Mouse (Mus musculus): ENCODE results near the gene Dtnb.

The Dtnb gene

DNA sequence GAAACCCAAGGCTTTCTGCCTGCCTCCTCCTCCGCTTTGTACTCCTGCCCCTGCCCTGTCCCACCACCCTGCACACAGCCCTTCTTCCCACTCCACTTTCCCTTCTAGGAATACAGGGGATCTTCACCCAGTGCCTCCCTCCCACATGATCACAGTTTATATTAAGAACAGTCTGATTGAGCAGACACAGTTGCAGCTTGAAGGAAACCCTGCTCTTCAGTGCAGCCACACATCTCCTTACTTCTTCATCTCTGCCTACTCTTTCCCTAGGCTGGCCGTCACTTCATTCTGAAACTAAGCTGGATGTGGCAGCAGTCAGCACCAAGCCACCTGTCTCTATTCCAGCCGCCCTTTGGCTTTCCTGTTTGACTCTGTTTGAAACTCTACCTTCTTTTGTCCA, 201.5 kb downstream of the Dtnb start:
- no peak for DNase-seq (ENCODE audit: low spot score in 2 of 2)

DNA sequence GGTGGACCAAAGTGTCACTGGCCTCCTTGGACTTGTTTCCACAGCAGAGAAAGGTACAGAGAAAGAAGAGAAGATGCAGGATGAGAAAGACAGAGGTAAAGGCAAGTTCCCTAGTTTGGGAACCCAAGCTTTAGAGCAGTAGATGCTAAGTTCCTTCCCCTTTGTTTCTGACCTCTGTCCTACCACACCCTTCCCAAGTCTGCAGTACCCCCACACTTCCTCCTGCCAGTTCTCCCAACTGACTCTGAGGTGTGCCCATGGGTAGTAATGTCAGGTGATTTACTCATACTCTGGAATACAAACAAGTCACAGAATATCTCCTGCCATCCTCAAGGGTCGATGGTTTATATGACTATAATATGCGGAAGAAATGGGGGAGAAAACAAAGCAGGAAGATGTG, 203.8 kb downstream of the Dtnb start:
- no peak for DNase-seq (ENCODE audit: low spot score in 2 of 2)

GRCm38 (mm10) chr12:3777682-3778081, 205.5 kb downstream of the Dtnb start:
- no peak for DNase-seq (ENCODE audit: low spot score in 2 of 2)

- no peak for DNase-seq (ENCODE audit: low spot score in 2 of 2)
Observed at GRCm38 (mm10) chr12:3778286-3778685, 206.1 kb downstream of the Dtnb start.

DNA sequence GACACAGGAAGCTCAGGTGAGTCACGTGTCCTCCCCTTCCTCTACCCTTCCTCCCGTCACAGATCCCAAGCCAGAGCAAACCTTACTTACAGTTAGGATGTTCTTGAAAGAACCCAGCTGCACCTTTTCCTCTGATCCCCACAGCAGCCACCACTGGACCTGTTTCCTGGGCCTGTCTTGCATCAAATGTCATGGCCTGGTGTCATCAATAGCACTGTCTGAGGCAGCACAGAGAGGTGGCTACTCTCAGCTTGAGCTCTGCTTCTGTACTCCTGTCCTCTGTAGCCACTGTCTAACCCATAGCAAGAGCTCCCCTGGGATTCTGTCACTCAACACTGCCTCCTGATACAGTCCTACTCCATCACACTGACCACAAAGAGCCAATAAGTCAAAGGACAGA, 207.5 kb downstream of the Dtnb start:
- DNase-seq (ENCODE audit: low spot score in 2 of 2), result no peak

- DNase-seq (ENCODE audit: low spot score in 2 of 2), result peak; percentile 63 to 78
Observed at GRCm38 (mm10) chr12:3780405-3780891, 208.3 kb downstream of the Dtnb start.

DNA sequence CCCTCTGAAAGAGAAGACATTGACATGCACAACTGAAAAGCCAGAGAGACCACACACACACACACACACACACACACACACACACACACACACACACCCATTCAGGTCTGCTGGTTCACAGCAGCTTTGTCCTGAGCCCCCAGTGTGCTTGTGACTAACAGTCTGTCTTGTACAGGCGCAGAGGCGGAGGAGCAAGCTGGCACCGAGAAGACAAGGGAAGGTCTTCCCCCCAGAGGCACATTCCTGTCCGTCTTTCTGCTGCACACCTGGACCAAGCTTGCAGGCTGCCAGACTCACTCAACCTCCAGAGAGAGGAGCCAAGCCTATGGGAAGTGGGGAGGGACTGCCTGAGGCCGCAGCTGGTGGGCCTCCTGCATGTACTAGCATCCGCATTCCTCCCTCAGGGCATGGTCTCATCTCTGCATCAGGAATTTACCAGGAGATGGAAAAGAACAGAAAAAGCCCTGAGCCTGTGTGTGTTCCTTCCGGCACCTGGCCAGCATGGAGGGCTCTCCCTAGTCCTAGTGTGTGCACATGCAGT, 208.8 kb downstream of the Dtnb start:
- DNase-seq (ENCODE audit: low spot score in 2 of 2), result no peak

DNA sequence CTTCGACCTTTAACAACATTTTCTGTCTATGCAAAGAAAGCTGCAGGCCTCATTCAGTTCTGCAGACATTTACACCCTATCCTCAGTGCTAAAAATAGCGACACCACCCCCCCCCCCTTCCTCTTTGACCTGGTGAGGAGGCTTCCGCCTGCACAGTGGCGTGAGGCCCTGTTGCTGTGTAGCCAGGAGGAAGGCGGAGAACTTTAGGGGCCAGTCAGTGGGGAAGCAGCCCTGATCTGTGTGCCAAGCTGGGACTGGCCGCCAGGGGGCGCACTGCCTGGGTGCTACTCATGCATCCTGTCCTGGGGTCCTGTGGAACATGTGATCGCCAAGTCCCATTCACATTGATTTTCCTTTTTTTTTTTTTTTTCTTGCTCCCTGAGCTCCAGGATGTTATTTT, 209.3 kb downstream of the Dtnb start:
- peak; percentile 90 to 91 for DNase-seq (ENCODE audit: low spot score in 2 of 2)

DNA sequence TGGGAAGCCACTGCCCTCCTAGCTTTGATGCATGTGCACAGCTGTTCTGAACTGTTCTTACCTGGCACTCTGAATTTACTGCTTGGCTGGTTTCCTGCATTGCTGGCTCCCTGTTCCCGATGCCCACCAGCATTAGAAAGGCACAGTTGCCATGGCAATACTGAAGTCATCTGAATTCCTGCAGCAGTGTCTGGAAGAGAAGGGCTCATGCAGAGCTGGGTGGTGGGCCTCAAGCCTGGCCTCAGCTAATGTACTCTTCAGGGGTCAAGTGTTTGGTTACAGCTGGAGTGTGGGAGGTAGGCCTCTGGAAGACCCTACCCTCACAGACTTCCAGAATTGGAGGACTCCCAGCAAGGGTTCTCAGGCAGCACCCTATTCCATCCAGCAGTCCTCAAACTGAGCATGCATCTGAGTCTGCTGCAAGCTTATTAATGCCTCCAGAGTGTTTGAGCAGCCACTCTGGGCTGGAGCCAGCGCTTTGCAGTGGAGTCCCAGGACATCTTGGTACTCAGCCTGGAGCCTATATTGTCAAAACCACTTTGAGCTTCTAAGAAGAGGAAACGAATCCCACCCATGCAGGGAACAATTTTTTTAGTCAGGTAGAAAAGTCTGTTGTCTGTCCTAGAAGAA, 211.1 kb downstream of the Dtnb start:
- DNase-seq (ENCODE audit: low spot score in 2 of 2), result peak; percentile 67 to 77

DNA sequence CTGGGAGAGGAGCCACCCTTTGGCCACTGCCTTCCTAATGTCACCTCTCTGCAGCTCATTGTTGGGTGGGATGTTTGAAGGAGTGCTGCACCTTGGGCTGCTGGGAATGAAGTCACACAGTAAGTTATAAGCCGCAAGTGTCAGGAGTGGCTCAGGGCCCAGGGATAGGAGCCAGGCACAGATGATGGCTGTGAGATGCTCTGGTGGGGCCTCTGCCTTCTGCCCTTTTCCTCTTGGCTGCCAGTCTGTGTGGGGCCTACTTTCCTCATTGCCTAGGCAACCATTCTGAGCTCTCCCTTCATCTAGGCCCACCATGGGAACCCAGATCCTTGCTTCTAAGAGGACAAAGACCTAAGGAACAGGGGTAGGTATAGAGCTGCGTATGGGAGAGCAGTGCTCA, 212.1 kb downstream of the Dtnb start:
- DNase-seq (ENCODE audit: low spot score in 2 of 2), result no peak

DNA sequence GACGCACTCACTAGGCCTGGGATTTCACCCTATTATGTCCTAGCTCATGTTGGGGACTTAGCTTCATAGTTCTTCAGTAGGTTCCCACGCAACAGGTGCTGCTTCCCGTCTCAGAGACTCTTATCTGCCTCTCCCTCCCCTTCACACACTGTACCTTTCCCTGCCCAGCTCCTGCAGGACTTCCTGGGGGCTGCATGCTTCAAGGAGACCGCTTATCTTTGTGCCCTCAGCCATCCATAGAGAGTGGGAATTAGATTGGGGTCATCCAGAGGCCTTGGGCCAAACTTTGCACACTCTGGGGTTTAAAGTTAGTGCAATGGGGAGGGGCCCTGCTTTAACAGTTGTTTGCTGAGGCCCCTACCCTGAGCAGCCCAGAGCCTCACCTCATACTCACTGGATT, 212.5 kb downstream of the Dtnb start:
- no peak for DNase-seq (ENCODE audit: low spot score in 2 of 2)

GRCm38 (mm10) chr12:3787041-3787440, 214.9 kb downstream of the Dtnb start:
- DNase-seq (ENCODE audit: low spot score in 2 of 2), result no peak

- DNase-seq (ENCODE audit: low spot score in 2 of 2), result no peak
Observed at GRCm38 (mm10) chr12:3787541-3787940, 215.4 kb downstream of the Dtnb start.

GRCm38 (mm10) chr12:3788421-3789051, 216.4 kb downstream of the Dtnb start:
- no peak for DNase-seq (ENCODE audit: low spot score in 2 of 2)

- no peak for DNase-seq (ENCODE audit: low spot score in 2 of 2)
Observed at GRCm38 (mm10) chr12:3789626-3790185, 217.5 kb downstream of the Dtnb start.

- DNase-seq (ENCODE audit: low spot score in 2 of 2), result no peak
Observed at GRCm38 (mm10) chr12:3791257-3791656, 219.1 kb downstream of the Dtnb start.

DNA sequence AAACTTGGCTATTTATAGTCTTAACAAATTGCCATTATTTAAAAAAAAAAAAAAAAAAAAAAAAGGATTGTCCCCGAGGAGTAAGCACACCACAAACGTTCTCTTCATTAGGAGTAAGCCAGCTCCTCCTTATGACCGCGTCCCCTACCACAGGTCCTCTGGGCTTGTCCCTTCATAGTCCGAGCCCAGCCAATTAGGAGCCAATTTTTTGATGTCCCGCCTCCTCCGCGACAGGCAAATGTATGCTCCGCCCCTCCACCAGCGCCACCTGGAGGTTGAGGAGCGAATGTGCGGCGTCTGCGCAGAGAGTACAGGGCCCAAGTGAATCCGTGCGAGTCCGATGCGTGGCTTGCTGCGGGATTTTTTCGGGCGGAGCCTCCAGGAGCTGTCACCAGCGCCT, 219.6 kb downstream of the Dtnb start:
- DNase-seq (ENCODE audit: low spot score in 2 of 2), result peak; percentile 97 to 98

GRCm38 (mm10) chr12:3792248-3792647, 220.1 kb downstream of the Dtnb start:
- no peak for DNase-seq (ENCODE audit: low spot score in 2 of 2)

DNA sequence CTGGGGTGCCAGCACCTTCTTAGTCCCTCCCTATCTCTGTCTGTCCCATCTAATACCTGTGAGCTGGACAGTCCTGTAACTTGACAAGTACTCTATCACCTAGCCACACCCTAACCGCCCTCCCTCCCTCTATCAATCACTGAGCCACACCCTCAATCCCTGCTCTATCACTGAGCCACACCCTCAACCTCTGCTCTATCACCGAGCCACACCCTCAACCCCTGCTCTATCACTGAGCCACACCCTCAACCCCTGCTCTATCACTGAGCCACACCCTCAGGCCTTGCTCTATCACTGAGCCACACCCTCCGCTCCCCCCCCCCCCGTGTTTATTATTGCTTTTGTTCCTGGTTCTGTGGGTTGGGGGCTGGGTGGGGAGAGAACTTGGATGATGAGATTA, 223.4 kb downstream of the Dtnb start:
- no peak for DNase-seq (ENCODE audit: low spot score in 2 of 2)

DNA sequence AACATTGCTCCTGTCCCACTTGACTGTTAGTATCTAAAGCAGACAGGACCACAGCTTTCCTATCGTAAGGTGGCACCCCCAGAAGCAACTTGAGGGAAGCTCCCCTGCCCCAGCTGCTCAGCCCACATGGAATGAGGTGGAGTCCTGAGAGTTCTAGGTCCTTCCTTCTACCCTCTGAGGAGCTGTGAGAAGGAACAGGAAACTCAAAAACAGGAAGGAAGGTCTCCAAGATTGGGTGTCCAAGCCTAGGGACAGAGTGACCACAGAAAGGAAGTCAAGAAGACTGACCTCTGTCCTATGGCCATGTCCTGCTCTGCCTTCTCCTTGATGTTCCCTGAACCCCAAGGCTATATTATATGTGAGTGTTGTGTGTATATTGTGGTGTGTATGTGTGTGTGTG, 227.4 kb downstream of the Dtnb start:
- DNase-seq (ENCODE audit: low spot score in 2 of 2), result peak in 1 of 2 experiments; percentile 27

- DNase-seq (ENCODE audit: low spot score in 2 of 2), result no peak
Observed at GRCm38 (mm10) chr12:3805852-3806251, 233.7 kb downstream of the Dtnb start, which contains the start of gene Dnmt3a. TSS of gene Dnmt3a (plus strand) at chr12:3806007.

DNA sequence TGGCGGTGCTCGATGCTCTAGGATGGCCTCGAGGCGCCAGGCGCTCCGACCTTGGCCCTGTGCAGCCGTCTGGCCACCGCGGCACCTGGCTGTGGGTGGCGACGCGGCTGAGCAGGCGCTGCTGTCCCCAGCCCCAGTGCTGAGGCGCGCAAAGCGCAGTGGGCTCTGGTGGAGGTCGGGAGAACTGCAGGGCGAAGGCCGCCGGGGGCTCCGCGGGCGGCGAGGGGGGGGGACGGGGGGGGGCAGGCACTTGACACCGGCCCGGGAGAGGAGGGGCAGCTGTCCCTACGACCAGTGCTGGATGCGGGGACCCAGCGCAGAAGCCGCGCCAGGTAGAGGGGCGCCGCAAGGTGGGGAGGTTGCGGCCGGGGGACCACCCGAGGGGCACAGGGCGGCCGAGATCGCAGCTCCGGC, 234.1 kb downstream of the Dtnb start:
- DNase-seq (ENCODE audit: low spot score in 2 of 2), result peak; percentile 75 to 86
